Mouse (Mus musculus): ENCODE measurements around the gene Nfkbiz. TPM values are rescaled to one million over a fixed set of nuclear protein-coding genes. Genes with fewer than 3 reads are reported as not detected.

The Nfkbiz gene
- polyA plus RNA-seq, 2 experiments: 5.0 to 9.2 TPM

DNA sequence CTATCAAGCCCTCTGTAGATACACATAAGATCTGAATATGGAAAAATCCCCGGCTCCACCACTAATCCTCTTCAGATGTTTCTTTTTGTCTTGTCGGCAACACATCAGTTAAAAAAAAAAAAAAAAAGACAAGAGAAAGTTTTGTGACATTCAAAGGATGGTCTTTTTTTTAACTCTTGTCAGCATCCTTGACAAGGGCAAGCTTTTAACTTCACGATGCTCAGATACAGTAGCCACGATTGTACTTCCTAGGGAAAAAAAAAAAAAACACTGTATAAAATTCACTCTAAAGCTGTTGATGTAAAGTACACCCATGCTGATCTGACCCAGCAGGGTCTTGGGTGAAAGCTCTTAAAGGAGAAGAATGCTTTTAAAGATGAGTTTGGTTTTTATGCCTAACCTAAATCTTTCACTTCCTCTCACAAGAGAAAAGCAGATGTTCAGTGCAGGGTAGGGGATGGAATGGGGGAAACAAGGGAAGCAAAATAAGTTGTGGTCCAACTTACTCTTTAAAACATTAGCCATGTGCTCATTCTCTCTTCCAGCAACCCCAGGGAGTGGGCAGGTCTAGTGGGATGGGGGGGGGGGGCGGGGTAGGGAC is 57.6 kb downstream of the Nfkbiz start:
- H3K27ac ChIP-seq (replicated peaks; ENCODE audit: low read depth, low read length): no peak overlapping the region
- no peaks in the 10 kb centered on the region for H3K36me3 ChIP-seq (ENCODE audit: control insufficient read depth, insufficient read depth, low read length)
- DNase-seq (ENCODE audit: low spot score) (no peak), ATAC-seq (ENCODE audit: low FRiP score, low read depth) (no peak)
- H3K9ac ChIP-seq (ENCODE audit: low read depth, low read length, severe bottlenecking): no peak overlapping the region
- no peaks in the 10 kb centered on the region for H3K4me1 ChIP-seq (ENCODE audit: control insufficient read depth, insufficient read depth, low read length)
- no peak overlapping the region for H3K4me3 ChIP-seq (replicated peaks; ENCODE audit: low read length)
- TF ChIP-seq POLR2A (IDR thresholded peaks at IDR 0.05; ENCODE audit: borderline replicate concordance, extremely low read depth, insufficient read depth, insufficient read length): no peak
- H3K4me2 ChIP-seq (replicated peaks; ENCODE audit: low read depth, low read length, severe bottlenecking): no peak overlapping the region
- 42% methylated on average over 5 of the region's 5 CpGs for WGBS
- H3K27me3 ChIP-seq (ENCODE audit: control insufficient read depth, insufficient read depth, low read length): no peaks in the 10 kb centered on the region
- no peaks in the 10 kb centered on the region for H3K9me3 ChIP-seq (ENCODE audit: control insufficient read depth, low read length)

DNA sequence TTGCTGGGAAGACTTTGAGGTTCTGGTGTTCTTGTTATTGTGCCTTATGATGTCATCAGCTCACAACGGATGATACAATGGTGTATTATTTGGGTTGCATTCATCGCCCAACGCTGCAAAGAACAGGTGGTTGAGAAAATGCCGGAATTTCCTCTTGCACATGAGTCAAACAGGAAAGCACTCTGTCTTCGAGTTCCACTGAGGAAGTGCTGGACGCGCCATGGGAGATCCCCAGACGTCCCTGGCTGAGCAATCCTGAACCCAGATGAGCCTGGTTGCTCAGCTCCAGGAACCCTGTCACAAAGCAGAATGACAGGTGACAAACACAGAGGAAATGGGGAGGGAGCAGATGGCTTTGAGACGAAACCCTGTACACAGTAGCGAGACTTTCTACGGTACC is 62.4 kb downstream of the Nfkbiz start:
- no peak for ATAC-seq (ENCODE audit: low FRiP score, low read depth)
- H3K4me1 ChIP-seq (ENCODE audit: control insufficient read depth, insufficient read depth, low read length): no peaks in the 10 kb centered on the region
- H3K27ac ChIP-seq (replicated peaks; ENCODE audit: low read depth, low read length): no peak overlapping the region
- TF ChIP-seq POLR2A (IDR thresholded peaks at IDR 0.05; ENCODE audit: borderline replicate concordance, extremely low read depth, insufficient read depth, insufficient read length): no peak
- no peaks in the 10 kb centered on the region for H3K9me3 ChIP-seq (ENCODE audit: control insufficient read depth, low read length)
- H3K36me3 ChIP-seq (ENCODE audit: control insufficient read depth, insufficient read depth, low read length): no peaks in the 10 kb centered on the region
- H3K9ac ChIP-seq (ENCODE audit: low read depth, low read length, severe bottlenecking): no peak overlapping the region
- DNase-seq (ENCODE audit: low spot score): no peak
- H3K27me3 ChIP-seq (ENCODE audit: control insufficient read depth, insufficient read depth, low read length): no peaks in the 10 kb centered on the region
- 89% methylated on average over 11 of the region's 11 CpGs for WGBS
- no peak overlapping the region for H3K4me2 ChIP-seq (replicated peaks; ENCODE audit: low read depth, low read length, severe bottlenecking)
- H3K4me3 ChIP-seq (replicated peaks; ENCODE audit: low read length): no peak overlapping the region

DNA sequence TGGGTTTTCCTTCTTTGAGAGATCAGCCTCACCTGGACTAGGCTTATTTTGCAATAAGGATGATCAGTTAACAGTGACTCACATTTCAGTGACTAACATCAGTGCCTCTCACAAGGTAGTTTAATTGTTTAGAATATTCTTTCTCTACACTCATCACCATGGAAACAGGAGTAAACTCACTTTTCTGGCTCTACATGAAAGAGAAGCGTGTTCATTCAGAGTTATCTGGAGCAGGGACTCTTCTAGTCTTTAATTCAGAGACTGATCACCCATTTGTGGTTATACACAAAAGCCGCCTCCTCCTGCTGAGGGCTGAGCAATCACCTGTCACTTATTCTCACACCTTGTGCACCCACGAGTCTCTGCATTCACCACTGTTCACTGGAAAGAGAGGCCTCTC is 68.5 kb downstream of the Nfkbiz start:
- no peaks in the 10 kb centered on the region for H3K9me3 ChIP-seq (ENCODE audit: control insufficient read depth, low read length)
- WGBS: 79% methylated on average over 3 of the region's 3 CpGs
- ATAC-seq (ENCODE audit: low FRiP score, low read depth) (no peak), DNase-seq (ENCODE audit: low spot score) (peak; percentile 28)
- H3K27ac ChIP-seq (replicated peaks; ENCODE audit: low read depth, low read length): no peak overlapping the region
- H3K36me3 ChIP-seq (ENCODE audit: control insufficient read depth, insufficient read depth, low read length): no peaks in the 10 kb centered on the region
- TF ChIP-seq POLR2A (IDR thresholded peaks at IDR 0.05; ENCODE audit: borderline replicate concordance, extremely low read depth, insufficient read depth, insufficient read length): no peak
- H3K4me3 ChIP-seq (replicated peaks; ENCODE audit: low read length): no peak overlapping the region
- no peaks in the 10 kb centered on the region for H3K27me3 ChIP-seq (ENCODE audit: control insufficient read depth, insufficient read depth, low read length)
- H3K4me1 ChIP-seq (ENCODE audit: control insufficient read depth, insufficient read depth, low read length): no peaks in the 10 kb centered on the region
- H3K9ac ChIP-seq (ENCODE audit: low read depth, low read length, severe bottlenecking): no peak overlapping the region
- H3K4me2 ChIP-seq (replicated peaks; ENCODE audit: low read depth, low read length, severe bottlenecking): no peak overlapping the region

Other genes with a start within 250 kb of the Nfkbiz start
- gene Nxpe3, start 56.4 kb upstream of the Nfkbiz start, polyA plus RNA-seq (2012; rRNA removed): 1.2 and 1.3 TPM in 2 replicates
- gene Nxpe3, start 56.4 kb upstream of the Nfkbiz start, polyA plus RNA-seq (2014; fragmentation: Nextera tagmentation; extraction: Ambion mirVana): 0.55 TPM in 2 replicates
- gene Cep97, start 96.0 kb upstream of the Nfkbiz start, polyA plus RNA-seq (2012; rRNA removed): 7.0 and 7.4 TPM in 2 replicates
- 8.0 and 9.1 TPM in 2 replicates for gene Cep97, start 96.0 kb upstream of the Nfkbiz start, polyA plus RNA-seq (2014; fragmentation: Nextera tagmentation; extraction: Ambion mirVana)
- 481 and 816 TPM in 2 replicates for gene Rpl24, start 127.4 kb upstream of the Nfkbiz start, polyA plus RNA-seq (2012; rRNA removed)
- 867 and 876 TPM in 2 replicates for gene Rpl24, start 127.4 kb upstream of the Nfkbiz start, polyA plus RNA-seq (2014; fragmentation: Nextera tagmentation; extraction: Ambion mirVana)
- gene Zbtb11, start 135.0 kb upstream of the Nfkbiz start, polyA plus RNA-seq (2012; rRNA removed): 10.2 and 12.3 TPM in 2 replicates
- gene Zbtb11, start 135.0 kb upstream of the Nfkbiz start, polyA plus RNA-seq (2014; fragmentation: Nextera tagmentation; extraction: Ambion mirVana): 17.7 and 22.1 TPM in 2 replicates
- 76.8 and 99.6 TPM in 2 replicates for gene Pcnp, start 190.8 kb upstream of the Nfkbiz start, polyA plus RNA-seq (2012; rRNA removed)
- gene Pcnp, start 190.8 kb upstream of the Nfkbiz start, polyA plus RNA-seq (2014; fragmentation: Nextera tagmentation; extraction: Ambion mirVana): 230 and 242 TPM in 2 replicates
- gene Trmt10c, start 198.9 kb upstream of the Nfkbiz start, polyA plus RNA-seq (2012; rRNA removed): 7.8 and 11.3 TPM in 2 replicates
- 25.7 and 26.9 TPM in 2 replicates for gene Trmt10c, start 198.9 kb upstream of the Nfkbiz start, polyA plus RNA-seq (2014; fragmentation: Nextera tagmentation; extraction: Ambion mirVana)
- gene Senp7, start 209.4 kb upstream of the Nfkbiz start, polyA plus RNA-seq (2012; rRNA removed): 25.3 and 27.6 TPM in 2 replicates
- 34.5 and 37.3 TPM in 2 replicates for gene Senp7, start 209.4 kb upstream of the Nfkbiz start, polyA plus RNA-seq (2014; fragmentation: Nextera tagmentation; extraction: Ambion mirVana)

Data from limb, embryonic 14.5 days (tissue).